Mouse (Mus musculus) embryonic fibroblast, embryonic 13.5 days (primary cell): ENCODE data around the gene Rab5if.

Source experiments
- CTCF ChIP-seq: IDR thresholded peaks from 2 replicates; pipeline ENCODE4 v1.5.1; 2011; ENCODE audit warnings: mild to moderate bottlenecking, control low read depth, low read length, moderate library complexity, borderline replicate concordance; ENCODE audit not compliant: insufficient read depth
- POLR2A ChIP-seq: IDR thresholded peaks from 2 replicates; pipeline ENCODE4 v1.6.1; 2011; ENCODE audit warnings: low read depth, mild to moderate bottlenecking, control low read depth, low read length, moderate library complexity

GRCm38 (mm10) chr2:156899184-156899583 is 36.3 kb downstream of the Rab5if start:
- no peak for TF ChIP-seq CTCF
- TF ChIP-seq POLR2A, result no peak
